Comparison of ENCODE assay signal across 8 mouse cellular contexts in the genomic region with DNA sequence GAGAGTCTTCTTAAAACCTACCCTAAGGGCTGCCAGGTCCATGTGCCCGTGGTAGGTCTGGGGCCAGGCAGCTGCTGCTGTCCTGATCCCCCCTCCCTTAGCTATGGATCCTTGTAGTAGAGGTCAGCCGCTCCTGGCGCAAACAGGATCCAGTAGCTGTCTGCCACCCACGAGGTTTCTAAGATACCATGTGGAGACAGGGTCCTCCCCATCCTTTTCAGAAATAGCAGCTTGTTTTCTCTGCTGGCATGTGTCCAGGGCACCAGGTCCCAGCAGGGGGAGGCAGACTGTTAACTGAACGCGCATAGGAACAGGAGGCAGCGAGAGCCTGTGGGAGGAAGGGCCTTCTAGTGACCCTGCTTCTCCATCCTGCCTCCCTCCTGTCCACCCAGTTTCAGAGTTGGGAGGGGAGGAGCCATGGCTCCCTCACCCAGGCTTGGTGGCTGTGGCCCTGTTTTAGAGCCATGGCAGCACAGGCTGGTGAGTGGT. TPM values are rescaled to one million over a fixed set of nuclear protein-coding genes. Genes with fewer than 3 reads are reported as not detected.
DNase-seq lines count a peak whose midpoint lies in the region; ATAC-seq and TF ChIP-seq lines count a peak whose summit lies in the region.

No protein-coding gene starts in this region.

- no peaks in the 10 kb centered on the region for H3K27me3 ChIP-seq in forebrain, embryonic 12.5 days
- no peaks in the 10 kb centered on the region for H3K27me3 ChIP-seq in hindbrain, embryonic 10.5 days (ENCODE audit: insufficient read depth, poor library complexity, severe bottlenecking)

- H3K36me3 ChIP-seq in forebrain, embryonic 12.5 days (replicated peaks), result peaks cover 61% of the 10 kb centered on the region
- peaks cover 59% of the 10 kb centered on the region for H3K36me3 ChIP-seq in hindbrain, embryonic 10.5 days

- no peak for TF ChIP-seq POLR2A in brain, embryonic 14.5 days (IDR thresholded peaks at IDR 0.05; ENCODE audit: borderline replicate concordance, extremely low read depth, insufficient read depth, insufficient read length, poor library complexity, severe bottlenecking)

- peak; percentile 61; the same call in 1 of the 2 replicates for ATAC-seq in forebrain, embryonic 12.5 days (ENCODE audit: low FRiP score)
- peak; percentile 32 for ATAC-seq in megakaryocyte progenitor cell, adult 5-6 weeks (replicated peaks; ENCODE audit: poor library complexity)
- no peak for ATAC-seq in megakaryocyte, adult 5-6 weeks (ENCODE audit: poor library complexity, severe bottlenecking)

- no peak overlapping the region for H3K4me3 ChIP-seq in forebrain, embryonic 12.5 days (replicated peaks)
- H3K4me3 ChIP-seq in hindbrain, embryonic 10.5 days, result no peak overlapping the region

- peak; percentile 29; the same call in 1 of the 2 replicates for TF ChIP-seq CTCF in brain, embryonic 14.5 days (IDR thresholded peaks at IDR 0.05; ENCODE audit: borderline replicate concordance, extremely low read depth, insufficient read depth, insufficient read length)

- H3K9me3 ChIP-seq in forebrain, embryonic 12.5 days, result no peaks in the 10 kb centered on the region
- no peaks in the 10 kb centered on the region for H3K9me3 ChIP-seq in hindbrain, embryonic 10.5 days

- peaks cover 15% of the 10 kb centered on the region for H3K4me1 ChIP-seq in forebrain, embryonic 12.5 days
- peaks cover 13% of the 10 kb centered on the region for H3K4me1 ChIP-seq in hindbrain, embryonic 10.5 days (replicated peaks)

- H3K9ac ChIP-seq in forebrain, embryonic 12.5 days, result no peak overlapping the region

- H3K4me2 ChIP-seq in forebrain, embryonic 12.5 days, result no peak overlapping the region

- WGBS in forebrain, embryonic 12.5 days, result 28% methylated on average over 7 of the region's 7 CpGs
- WGBS in hindbrain, embryonic 10.5 days, result 25% methylated on average over 7 of the region's 7 CpGs

- peak; percentile 85 for DNase-seq in Muller cell, postnatal 12 days (ENCODE audit: inconsistent ontology term)
- peak; percentile 91 for DNase-seq in brain, embryonic 14.5 days (ENCODE audit: low read depth)
- peak; percentile 25 for DNase-seq in hindbrain, embryonic 10.5 days (ENCODE audit: low spot score)
- DNase-seq in layer of hippocampus, postnatal 10 days (ENCODE audit: low spot score in 2 of 2), result peak; percentile 83 to 85
- DNase-seq in skeletal muscle tissue, adult 2 months (ENCODE audit: low read depth, low spot score), result peak; percentile 52

- H3K27ac ChIP-seq in forebrain, embryonic 12.5 days, result peak overlapping the region; percentile 81
- H3K27ac ChIP-seq in hindbrain, embryonic 10.5 days, result peak overlapping the region; percentile 60

RNA-seq across cellular contexts. Expression of a gene that starts 16.2 kb away (rescaled TPM):
- 133 and 160 TPM in 2 replicates for polyA plus RNA-seq in brain, embryonic 14.5 days (2012; rRNA removed)
- polyA plus RNA-seq in forebrain, embryonic 12.5 days (2016; fragmentation: Nextera tagmentation; extraction: Ambion mirVana), result 126 and 129 TPM in 2 replicates
- 137 TPM in 2 replicates for polyA plus RNA-seq in hindbrain, embryonic 10.5 days (2016; fragmentation: Nextera tagmentation; extraction: Ambion mirVana)
- 10 to 100 TPM; 31.1 to 34.1 TPM for total RNA-seq in layer of hippocampus, postnatal 10 days (2021)
- 31.5 and 39.0 TPM in 2 replicates for total RNA-seq in megakaryocyte progenitor cell, adult 5-6 weeks (2015)
- 18.7 and 18.9 TPM in 2 replicates for total RNA-seq in megakaryocyte progenitor cell, adult 5-6 weeks (2017)
- total RNA-seq in megakaryocyte, adult 5-6 weeks (2015), result 59.7 and 61.7 TPM in 2 replicates
- 36.3 and 37.8 TPM in 2 replicates for total RNA-seq in megakaryocyte, adult 5-6 weeks (2017)

RNA-seq across cellular contexts. Expression of a gene that starts 16.4 kb away (rescaled TPM):
- 44.4 and 45.9 TPM in 2 replicates for polyA plus RNA-seq in brain, embryonic 14.5 days (2012; rRNA removed)
- polyA plus RNA-seq in forebrain, embryonic 12.5 days (2016; fragmentation: Nextera tagmentation; extraction: Ambion mirVana), result 19.6 and 23.0 TPM in 2 replicates
- 20.1 and 25.1 TPM in 2 replicates for polyA plus RNA-seq in hindbrain, embryonic 10.5 days (2016; fragmentation: Nextera tagmentation; extraction: Ambion mirVana)
- total RNA-seq in layer of hippocampus, postnatal 10 days (2021), result 10 to 100 TPM; 64.6 to 65.1 TPM
- total RNA-seq in megakaryocyte progenitor cell, adult 5-6 weeks (2015), result 10.5 and 11.8 TPM in 2 replicates
- total RNA-seq in megakaryocyte progenitor cell, adult 5-6 weeks (2017), result 7.4 and 7.7 TPM in 2 replicates
- 9.0 and 11.3 TPM in 2 replicates for total RNA-seq in megakaryocyte, adult 5-6 weeks (2015)
- total RNA-seq in megakaryocyte, adult 5-6 weeks (2017), result 6.3 and 10.3 TPM in 2 replicates

RNA-seq across cellular contexts. Expression of a gene that starts 54.7 kb away (rescaled TPM):
- polyA plus RNA-seq in brain, embryonic 14.5 days (2012; rRNA removed), result 45.5 and 46.2 TPM in 2 replicates
- polyA plus RNA-seq in forebrain, embryonic 12.5 days (2016; fragmentation: Nextera tagmentation; extraction: Ambion mirVana), result 26.5 and 26.7 TPM in 2 replicates
- polyA plus RNA-seq in hindbrain, embryonic 10.5 days (2016; fragmentation: Nextera tagmentation; extraction: Ambion mirVana), result 21.7 and 26.7 TPM in 2 replicates
- 10 to 100 TPM; 33.6 to 35.0 TPM for total RNA-seq in layer of hippocampus, postnatal 10 days (2021)
- 25.5 and 37.4 TPM in 2 replicates for total RNA-seq in megakaryocyte progenitor cell, adult 5-6 weeks (2015)
- total RNA-seq in megakaryocyte progenitor cell, adult 5-6 weeks (2017), result 17.9 and 25.3 TPM in 2 replicates
- 19.1 and 27.9 TPM in 2 replicates for total RNA-seq in megakaryocyte, adult 5-6 weeks (2015)
- 17.2 and 24.7 TPM in 2 replicates for total RNA-seq in megakaryocyte, adult 5-6 weeks (2017)

Comparison
In these comparisons a context has a peak if more than half of its experiments do, and no peak if none do; other contexts are left out.
1. DNase-seq: peak in every context shown above with its lines; median percentile 91 in brain, embryonic 14.5 days; 85 in Muller cell, postnatal 12 days; 84 in layer of hippocampus, postnatal 10 days; 52 in skeletal muscle tissue, adult 2 months; 25 in hindbrain, embryonic 10.5 days.
2. RNA of a gene that starts 16.4 kb away (total RNA-seq): 64.6 to 65.1 TPM in layer of hippocampus, postnatal 10 days; 7.4 to 11.8 TPM in megakaryocyte progenitor cell, adult 5-6 weeks and 6.3 to 11.3 TPM in megakaryocyte, adult 5-6 weeks; every median in the first group is over 4 times any median in the second.